Mouse (Mus musculus): Measurements from ENCODE around the gene Ap4b1. TPM values are rescaled to one million over a fixed set of nuclear protein-coding genes. Genes with fewer than 3 reads are reported as not detected.
A peak's percentile ranks its signal among the peaks of the same experiment; 100 is the strongest.
"Not testable (repeated sequence)": the region's sequence is repeated elsewhere in the genome, so short reads cannot be mapped to it uniquely, and the experiment has no call there.

Ap4b1 gene
- polyA plus RNA-seq, 1 experiment from 2014 or later = 19.1 TPM

DNA sequence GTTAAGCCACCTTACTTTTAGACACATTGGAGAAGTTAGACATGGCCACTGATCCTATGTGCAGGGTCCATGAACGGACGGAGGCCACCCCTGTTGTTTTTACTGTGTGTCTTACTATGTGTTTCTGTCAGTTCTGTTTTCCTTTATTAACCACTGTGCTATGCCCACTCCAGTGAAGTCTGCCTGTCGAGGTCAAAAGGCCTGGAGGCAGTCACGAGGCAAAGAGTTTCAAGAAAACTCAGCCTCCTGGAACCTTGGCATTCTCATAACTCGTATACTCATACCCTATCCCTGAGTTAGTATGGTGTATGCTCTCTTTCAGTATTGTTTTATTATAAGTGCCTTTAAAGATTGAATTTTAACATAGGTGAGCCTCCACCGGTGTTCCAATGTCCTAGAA is 30.4 kb downstream of the Ap4b1 start:
- no peaks in the 10 kb centered on the region for H3K36me3 ChIP-seq (ENCODE audit: insufficient read depth)
- DNase-seq (no peak), ATAC-seq (ENCODE audit: insufficient read depth) (no peak)
- H3K27ac ChIP-seq (ENCODE audit: low read depth) = no peak overlapping the region
- H3K9me3 ChIP-seq (ENCODE audit: low read depth, low read length) = no peaks in the 10 kb centered on the region
- H3K9ac ChIP-seq = no peak overlapping the region
- no peak overlapping the region for H3K4me3 ChIP-seq (ENCODE audit: low read depth, low read length)
- WGBS = 89% methylated on average over 6 of the region's 6 CpGs
- no peak overlapping the region for H3K4me2 ChIP-seq
- no peaks in the 10 kb centered on the region for H3K4me1 ChIP-seq (ENCODE audit: insufficient read depth)
- TF ChIP-seq CTCF (IDR thresholded peaks at IDR 0.05; ENCODE audit: low read depth) = no peak
- no peaks in the 10 kb centered on the region for H3K27me3 ChIP-seq (ENCODE audit: insufficient read depth, low read length)

DNA sequence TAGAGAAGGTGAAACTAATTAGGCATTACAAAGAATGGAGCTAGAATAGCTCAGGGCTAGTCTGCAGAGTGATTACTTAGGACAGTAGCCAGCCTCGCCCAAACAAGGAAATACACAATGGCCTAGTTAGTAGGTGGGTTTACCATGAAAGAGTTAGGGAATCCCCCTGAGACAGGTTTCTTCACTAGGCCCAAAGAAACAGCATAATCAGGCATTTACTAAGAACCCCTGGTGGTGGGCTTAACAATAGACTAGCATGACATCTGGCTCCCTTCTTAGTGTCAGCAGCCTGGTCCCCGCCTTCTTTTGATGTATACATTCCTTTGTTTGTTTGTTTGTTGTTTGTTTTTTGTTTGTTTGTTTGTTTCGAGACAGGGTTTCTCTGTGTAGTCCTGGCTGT is 30.9 kb downstream of the Ap4b1 start:
- H3K9me3 ChIP-seq (ENCODE audit: low read depth, low read length); ATAC-seq (ENCODE audit: insufficient read depth); H3K27ac ChIP-seq (ENCODE audit: low read depth); H3K4me3 ChIP-seq (ENCODE audit: low read depth, low read length); H3K4me2 ChIP-seq; H3K4me1 ChIP-seq (ENCODE audit: insufficient read depth); DNase-seq; H3K36me3 ChIP-seq (ENCODE audit: insufficient read depth); H3K9ac ChIP-seq; H3K27me3 ChIP-seq (ENCODE audit: insufficient read depth, low read length): not testable (repeated sequence)
- 87% methylated on average over 3 of the region's 3 CpGs for WGBS

- H3K4me2 ChIP-seq; H3K9me3 ChIP-seq (ENCODE audit: low read depth, low read length); H3K27ac ChIP-seq (ENCODE audit: low read depth); H3K9ac ChIP-seq; H3K4me1 ChIP-seq (ENCODE audit: insufficient read depth); DNase-seq; ATAC-seq (ENCODE audit: insufficient read depth); H3K36me3 ChIP-seq (ENCODE audit: insufficient read depth); H3K4me3 ChIP-seq (ENCODE audit: low read depth, low read length); H3K27me3 ChIP-seq (ENCODE audit: insufficient read depth, low read length): not testable (repeated sequence)
- WGBS = 92% methylated on average over 7 of the region's 7 CpGs
Measured at GRCm38 (mm10) chr3:103840946-103841345, 31.6 kb downstream of the Ap4b1 start.

DNA sequence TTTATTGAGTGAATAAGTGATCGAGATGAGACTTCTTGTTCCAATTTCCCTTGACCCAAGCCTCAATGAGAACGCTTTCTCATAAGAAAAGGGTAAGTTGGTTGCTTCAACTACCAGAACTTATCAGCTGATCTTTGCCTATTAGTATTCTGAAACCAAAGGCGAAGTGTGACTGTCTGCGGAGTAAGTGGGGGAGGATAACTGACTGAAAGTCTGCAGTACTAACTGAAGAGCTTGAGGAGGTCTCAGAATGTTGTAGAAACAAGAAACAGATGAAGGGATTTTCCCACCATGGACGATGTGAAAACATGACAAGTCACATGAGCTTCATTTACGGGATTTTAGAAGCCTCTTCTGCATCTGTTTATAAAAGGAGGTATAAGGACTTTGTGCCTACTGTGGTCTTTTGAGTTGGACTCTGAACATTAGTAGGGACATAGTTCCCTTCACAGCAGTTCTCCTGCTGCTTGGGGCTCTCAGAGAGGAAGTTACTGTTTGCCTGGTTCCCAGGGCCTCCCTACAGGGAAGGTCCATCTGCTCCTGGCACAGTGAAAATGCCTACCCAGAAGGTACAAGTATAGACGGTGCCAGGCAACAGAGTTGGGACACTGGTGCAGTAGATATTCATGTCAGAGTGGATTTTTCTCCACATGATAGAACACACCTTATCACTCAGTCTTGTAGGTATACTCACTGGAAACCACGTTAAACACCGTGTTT is 41.5 kb downstream of the Ap4b1 start:
- no peak overlapping the region for H3K9ac ChIP-seq
- ATAC-seq (ENCODE audit: insufficient read depth) (no peak), DNase-seq (no peak)
- no peaks in the 10 kb centered on the region for H3K27me3 ChIP-seq (ENCODE audit: insufficient read depth, low read length)
- TF ChIP-seq CTCF (IDR thresholded peaks at IDR 0.05; ENCODE audit: low read depth) = no peak
- no peak overlapping the region for H3K4me3 ChIP-seq (ENCODE audit: low read depth, low read length)
- H3K4me2 ChIP-seq = no peak overlapping the region
- H3K27ac ChIP-seq (ENCODE audit: low read depth) = no peak overlapping the region
- H3K9me3 ChIP-seq (ENCODE audit: low read depth, low read length) = no peaks in the 10 kb centered on the region
- H3K36me3 ChIP-seq (ENCODE audit: insufficient read depth) = no peaks in the 10 kb centered on the region
- 71% methylated on average over 9 of the region's 9 CpGs for WGBS
- H3K4me1 ChIP-seq (ENCODE audit: insufficient read depth) = no peaks in the 10 kb centered on the region

- Histone ChIP-seq H3K4me1 (ENCODE audit: insufficient read depth) (no peaks in the 10 kb centered on the region), H3K9ac (no peak overlapping the region), H3K27ac (ENCODE audit: low read depth) (no peak overlapping the region), H3K27me3 (ENCODE audit: insufficient read depth, low read length) (no peaks in the 10 kb centered on the region), H3K36me3 (ENCODE audit: insufficient read depth) (no peaks in the 10 kb centered on the region), H3K4me2 (no peak overlapping the region), H3K4me3 (ENCODE audit: low read depth, low read length) (no peak overlapping the region), H3K9me3 (ENCODE audit: low read depth, low read length) (no peaks in the 10 kb centered on the region)
- ATAC-seq (ENCODE audit: insufficient read depth) (no peak), DNase-seq (no peak)
- no peak for TF ChIP-seq CTCF (IDR thresholded peaks at IDR 0.05; ENCODE audit: low read depth)
- 86% methylated on average over 6 of the region's 6 CpGs for WGBS
Measured at GRCm38 (mm10) chr3:103851481-103851880, 42.2 kb downstream of the Ap4b1 start.

GRCm38 (mm10) chr3:103851882-103852281 is 42.6 kb downstream of the Ap4b1 start:
- no peak overlapping the region for H3K27ac ChIP-seq (ENCODE audit: low read depth)
- no peak for ATAC-seq (ENCODE audit: insufficient read depth)

DNA sequence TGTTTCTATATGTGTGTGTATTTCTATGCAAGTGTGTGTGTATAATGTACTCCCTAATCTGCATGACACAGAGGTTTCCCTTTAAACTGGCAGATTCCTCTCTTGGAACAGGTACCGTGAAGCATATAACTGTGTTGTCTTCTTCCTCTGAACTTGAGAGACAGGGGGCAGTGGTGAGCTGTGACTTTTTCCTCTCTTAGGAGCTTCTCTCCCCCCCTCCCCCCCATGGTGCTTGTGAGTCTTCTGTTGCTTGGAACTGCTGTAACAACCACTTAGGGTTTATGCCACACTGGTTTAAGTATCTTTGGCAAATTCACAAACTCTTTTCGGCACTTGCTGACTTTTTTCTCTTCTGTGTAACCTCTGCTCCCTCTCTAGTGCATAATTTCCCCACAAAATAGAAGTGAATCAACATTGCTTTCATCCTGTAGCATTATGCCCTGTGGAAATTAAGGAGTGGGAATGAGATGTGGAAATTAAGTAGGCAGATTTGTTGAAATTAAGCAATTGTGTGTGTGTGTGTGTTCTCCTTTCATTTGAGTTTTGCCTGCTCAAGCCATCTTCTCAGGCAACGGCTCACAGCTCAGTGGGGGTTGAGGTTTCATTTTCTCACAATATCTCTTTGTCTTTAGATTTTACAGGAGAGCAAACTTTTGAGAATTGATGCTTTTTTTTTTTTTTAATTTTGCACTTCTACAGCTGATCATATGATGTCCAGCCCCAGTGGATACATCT is 43.4 kb downstream of the Ap4b1 start:
- Histone ChIP-seq H3K4me3 (ENCODE audit: low read depth, low read length) (no peak overlapping the region), H3K9ac (no peak overlapping the region), H3K36me3 (ENCODE audit: insufficient read depth) (no peaks in the 10 kb centered on the region), H3K27me3 (ENCODE audit: insufficient read depth, low read length) (no peaks in the 10 kb centered on the region), H3K27ac (ENCODE audit: low read depth) (no peak overlapping the region), H3K4me1 (ENCODE audit: insufficient read depth) (no peaks in the 10 kb centered on the region), H3K9me3 (ENCODE audit: low read depth, low read length) (no peaks in the 10 kb centered on the region), H3K4me2 (no peak overlapping the region)
- peak; percentile 49 for TF ChIP-seq CTCF (IDR thresholded peaks at IDR 0.05; ENCODE audit: low read depth)
- 66% methylated on average over 3 of the region's 3 CpGs for WGBS
- no peak for ATAC-seq (ENCODE audit: insufficient read depth)
- DNase-seq = peak; percentile 59

More at GRCm38 (mm10) chr3:103851882-103852281, 42.6 kb downstream of the Ap4b1 start:
- 82% methylated on average over 8 of the region's 8 CpGs for WGBS
- H3K9me3 ChIP-seq (ENCODE audit: low read depth, low read length) = no peaks in the 10 kb centered on the region
- no peak for DNase-seq
- H3K36me3 ChIP-seq (ENCODE audit: insufficient read depth) = no peaks in the 10 kb centered on the region
- H3K4me1 ChIP-seq (ENCODE audit: insufficient read depth) = no peaks in the 10 kb centered on the region
- H3K4me2 ChIP-seq = no peak overlapping the region
- H3K4me3 ChIP-seq (ENCODE audit: low read depth, low read length) = no peak overlapping the region
- no peak overlapping the region for H3K9ac ChIP-seq
- H3K27me3 ChIP-seq (ENCODE audit: insufficient read depth, low read length) = no peaks in the 10 kb centered on the region
- TF ChIP-seq CTCF (IDR thresholded peaks at IDR 0.05; ENCODE audit: low read depth) = no peak

Measured in lung, embryonic 14.5 days (tissue).